Mouse (Mus musculus) midbrain, embryonic 13.5 days (tissue): Measurements from ENCODE around the gene Clec4d. TPM values are rescaled to one million over a fixed set of nuclear protein-coding genes. Genes with fewer than 3 reads are reported as not detected.
"Not testable (repeated sequence)": the region's sequence is repeated elsewhere in the genome, so short reads cannot be mapped to it uniquely, and the experiment has no call there.

Source experiments
- ATAC-seq: fragments of 200-750 bp; cut with Nextera tagmentation; 2 replicates; pipeline ENCODE4 v1.8.0; 2017; ENCODE audit warnings: mild to moderate bottlenecking, moderate TSS enrichment, moderate library complexity
- H3K27ac ChIP-seq: fragments of 300-500 bp; sonication (generic); 2 replicates; pipeline ENCODE4 v1.5.1; 2015; ENCODE audit warnings: inconsistent platforms, mild to moderate bottlenecking, moderate library complexity
- H3K27me3 ChIP-seq: fragments of 300-500 bp; sonication (generic); 2 replicates; pipeline ENCODE4 v1.6.1; 2015; ENCODE audit warnings: mild to moderate bottlenecking, inconsistent platforms
- H3K36me3 ChIP-seq: fragments of 300-500 bp; sonication (generic); 2 replicates; pipeline ENCODE4 v1.6.1; 2015; ENCODE audit warnings: mild to moderate bottlenecking, inconsistent platforms
- H3K4me1 ChIP-seq: fragments of 300-500 bp; sonication (generic); replicated peaks from 2 replicates; pipeline ENCODE4 v1.6.1; 2015; ENCODE audit warnings: inconsistent platforms
- H3K4me2 ChIP-seq: fragments of 300-500 bp; sonication (generic); replicated peaks from 2 replicates; pipeline ENCODE4 v1.6.1; 2015; ENCODE audit warnings: moderate library complexity, mild to moderate bottlenecking, inconsistent platforms
- H3K4me3 ChIP-seq: fragments of 300-500 bp; sonication (generic); replicated peaks from 2 replicates; pipeline ENCODE4 v1.5.1; 2015; ENCODE audit warnings: mild to moderate bottlenecking, inconsistent platforms
- H3K9ac ChIP-seq: fragments of 300-500 bp; sonication (generic); replicated peaks from 2 replicates; pipeline ENCODE4 v1.6.1; 2015; ENCODE audit warnings: mild to moderate bottlenecking, inconsistent platforms
- H3K9me3 ChIP-seq: fragments of 300-500 bp; sonication (generic); 2 replicates; pipeline ENCODE4 v1.6.1; 2016; ENCODE audit warnings: mild to moderate bottlenecking, inconsistent platforms
- WGBS: fragments of 180-500 bp; shearing (Covaris S2); methylation state at CpG from one replicate; pipeline ENCODE4 v1.1.7; 2015; 5-methylcytosine and 5-hydroxymethylcytosine counted together
- polyA plus RNA-seq: library from polyadenylated mRNA; unstranded; fragments of >200 nt; fragmentation: Nextera tagmentation; extraction: Ambion mirVana; gene quantifications from 2 replicates; pipeline ENCODE4 v1.2.1, GENCODE M21; 2015

The Clec4d gene
- not detected in 2 replicates for polyA plus RNA-seq

- Histone ChIP-seq H3K4me2 (no peak within 1 kb of the TSS), H3K9me3 (peaks cover 3% of the 10 kb centered on the region; the same call in 1 of the 2 replicates), H3K4me1 (no peaks in the 10 kb centered on the region), H3K27me3 (no peaks in the 10 kb centered on the region), H3K27ac (no peak within 1 kb of the TSS), H3K36me3 (no peaks in the 10 kb centered on the region), H3K9ac (no peak within 1 kb of the TSS), H3K4me3 (no peak within 1 kb of the TSS)
- no peak for ATAC-seq
- WGBS, result 76% methylated on average over 4 of the region's 4 CpGs
Observed at GRCm38 (mm10) chr6:123261555-123262161, at the start of gene Clec4d. TSS of gene Clec4d (plus strand) at chr6:123262111.

- H3K9me3 ChIP-seq, result no peaks in the 10 kb centered on the region
- H3K4me3 ChIP-seq, result no peak overlapping the region
- no peak overlapping the region for H3K9ac ChIP-seq
- H3K4me1 ChIP-seq, result no peaks in the 10 kb centered on the region
- no peaks in the 10 kb centered on the region for H3K36me3 ChIP-seq
- H3K27me3 ChIP-seq, result no peaks in the 10 kb centered on the region
- ATAC-seq, result no peak
- H3K4me2 ChIP-seq, result no peak overlapping the region
- WGBS, result 68% methylated on average over 2 of the region's 2 CpGs
- no peak overlapping the region for H3K27ac ChIP-seq
Observed at GRCm38 (mm10) chr6:123227519-123228166, 34.3 kb upstream of the Clec4d start.

- no peak within 1 kb of the TSS for H3K9ac ChIP-seq
- ATAC-seq, result no peak
Observed at GRCm38 (mm10) chr6:123229644-123230043, 32.3 kb upstream of the Clec4d start, which contains the start of gene Clec4n. TSS of gene Clec4n (plus strand) at chr6:123229843.

GRCm38 (mm10) chr6:123231149-123231548, 30.8 kb upstream of the Clec4d start:
- H3K27ac ChIP-seq, result no peak overlapping the region
- H3K4me3 ChIP-seq, result no peak overlapping the region
- no peak overlapping the region for H3K9ac ChIP-seq
- H3K36me3 ChIP-seq, result no peaks in the 10 kb centered on the region
- no peaks in the 10 kb centered on the region for H3K27me3 ChIP-seq
- H3K4me2 ChIP-seq, result no peak overlapping the region
- no peaks in the 10 kb centered on the region for H3K4me1 ChIP-seq
- no peak for ATAC-seq
- no peaks in the 10 kb centered on the region; the same call in 1 of the 2 replicates for H3K9me3 ChIP-seq
- WGBS, result 70% methylated on average over 2 of the region's 2 CpGs

More at GRCm38 (mm10) chr6:123229644-123230043, 32.3 kb upstream of the Clec4d start, which contains the start of gene Clec4n:
- no peak within 1 kb of the TSS for H3K4me2 ChIP-seq
- no peaks in the 10 kb centered on the region for H3K4me1 ChIP-seq
- H3K27ac ChIP-seq, result no peak within 1 kb of the TSS
- no peaks in the 10 kb centered on the region; the same call in 1 of the 2 replicates for H3K9me3 ChIP-seq
- no peaks in the 10 kb centered on the region for H3K27me3 ChIP-seq
- no peak within 1 kb of the TSS for H3K4me3 ChIP-seq
- 79% methylated on average over 3 of the region's 3 CpGs for WGBS
- H3K36me3 ChIP-seq, result no peaks in the 10 kb centered on the region

GRCm38 (mm10) chr6:123237582-123237981, 24.3 kb upstream of the Clec4d start:
- H3K9ac ChIP-seq, result no peak overlapping the region
- H3K36me3 ChIP-seq, result no peaks in the 10 kb centered on the region
- no peak overlapping the region for H3K4me2 ChIP-seq
- H3K4me3 ChIP-seq, result no peak overlapping the region
- no peaks in the 10 kb centered on the region for H3K4me1 ChIP-seq
- no peaks in the 10 kb centered on the region for H3K27me3 ChIP-seq
- no peaks in the 10 kb centered on the region; the same call in 1 of the 2 replicates for H3K9me3 ChIP-seq
- H3K27ac ChIP-seq, result no peak overlapping the region
- ATAC-seq, result no peak

GRCm38 (mm10) chr6:123244201-123244600, 17.7 kb upstream of the Clec4d start:
- no peaks in the 10 kb centered on the region for H3K27me3 ChIP-seq
- no peak for ATAC-seq
- H3K9ac ChIP-seq, result no peak overlapping the region
- H3K4me3 ChIP-seq, result no peak overlapping the region
- no peaks in the 10 kb centered on the region for H3K9me3 ChIP-seq
- no peak overlapping the region for H3K4me2 ChIP-seq
- H3K36me3 ChIP-seq, result no peaks in the 10 kb centered on the region
- no peak overlapping the region for H3K27ac ChIP-seq
- H3K4me1 ChIP-seq, result no peaks in the 10 kb centered on the region
- 90% methylated on average over 5 of the region's 5 CpGs for WGBS

GRCm38 (mm10) chr6:123248862-123249261, 13.0 kb upstream of the Clec4d start:
- H3K4me3 ChIP-seq, H3K27ac ChIP-seq, ATAC-seq, H3K9ac ChIP-seq, H3K9me3 ChIP-seq, H3K4me2 ChIP-seq, H3K36me3 ChIP-seq, H3K4me1 ChIP-seq, H3K27me3 ChIP-seq: not testable (repeated sequence)
- WGBS, result 85% methylated on average over 2 of the region's 2 CpGs

GRCm38 (mm10) chr6:123252735-123253134, 9.2 kb upstream of the Clec4d start:
- Histone ChIP-seq H3K27ac (no peak overlapping the region), H3K27me3 (no peaks in the 10 kb centered on the region), H3K4me2 (no peak overlapping the region), H3K9ac (no peak overlapping the region), H3K4me1 (no peaks in the 10 kb centered on the region), H3K36me3 (no peaks in the 10 kb centered on the region), H3K4me3 (no peak overlapping the region), H3K9me3 (peaks cover 3% of the 10 kb centered on the region; the same call in 1 of the 2 replicates)
- ATAC-seq, result no peak

- ATAC-seq, result no peak
- 77% methylated on average over 3 of the region's 3 CpGs for WGBS
- Histone ChIP-seq H3K27me3 (no peaks in the 10 kb centered on the region), H3K4me1 (no peaks in the 10 kb centered on the region), H3K4me3 (no peak overlapping the region), H3K4me2 (no peak overlapping the region), H3K9ac (no peak overlapping the region), H3K36me3 (no peaks in the 10 kb centered on the region), H3K9me3 (peaks cover 3% of the 10 kb centered on the region; the same call in 1 of the 2 replicates), H3K27ac (no peak overlapping the region)
Observed at GRCm38 (mm10) chr6:123258946-123259345, 3.0 kb upstream of the Clec4d start.

GRCm38 (mm10) chr6:123259889-123260603, 1.9 kb upstream of the Clec4d start:
- H3K4me3 ChIP-seq, result no peak overlapping the region
- H3K36me3 ChIP-seq, result no peaks in the 10 kb centered on the region
- no peak for ATAC-seq
- H3K9ac ChIP-seq, result no peak overlapping the region
- no peak overlapping the region for H3K4me2 ChIP-seq
- H3K27me3 ChIP-seq, result no peaks in the 10 kb centered on the region
- peaks cover 3% of the 10 kb centered on the region; the same call in 1 of the 2 replicates for H3K9me3 ChIP-seq
- no peaks in the 10 kb centered on the region for H3K4me1 ChIP-seq
- WGBS, result 84% methylated on average over 4 of the region's 4 CpGs
- H3K27ac ChIP-seq, result no peak overlapping the region

- H3K27ac ChIP-seq, result no peak overlapping the region
- no peak overlapping the region for H3K4me3 ChIP-seq
- no peaks in the 10 kb centered on the region for H3K4me1 ChIP-seq
- H3K4me2 ChIP-seq, result no peak overlapping the region
- no peaks in the 10 kb centered on the region for H3K36me3 ChIP-seq
- H3K9ac ChIP-seq, result no peak overlapping the region
- no peak for ATAC-seq
- WGBS, result 87% methylated on average over 1 of the region's 1 CpGs
- peaks cover 3% of the 10 kb centered on the region; the same call in 1 of the 2 replicates for H3K9me3 ChIP-seq
- H3K27me3 ChIP-seq, result no peaks in the 10 kb centered on the region
Observed at GRCm38 (mm10) chr6:123260868-123261267, 1.0 kb upstream of the Clec4d start.

- Histone ChIP-seq H3K9ac (no peak overlapping the region), H3K4me3 (no peak overlapping the region), H3K4me2 (no peak overlapping the region), H3K9me3 (no peaks in the 10 kb centered on the region), H3K36me3 (no peaks in the 10 kb centered on the region), H3K4me1 (no peaks in the 10 kb centered on the region), H3K27me3 (no peaks in the 10 kb centered on the region), H3K27ac (no peak overlapping the region)
- 96% methylated on average over 3 of the region's 3 CpGs for WGBS
- ATAC-seq, result no peak
Observed at GRCm38 (mm10) chr6:123264194-123264593, 2.3 kb downstream of the Clec4d start.
